Mouse (Mus musculus) thymus, adult 2 months (tissue): ENCODE results near the gene Sulf2.

ENCODE experiments used
- CTCF ChIP-seq: fragments of 200-500 bp; IDR thresholded peaks from 2 replicates; pipeline ENCODE4 v1.5.1; 2012; ENCODE audit warnings: mild to moderate bottlenecking, control low read depth, low read length, moderate library complexity, borderline replicate concordance; ENCODE audit not compliant: control insufficient read depth, poor library complexity, insufficient read depth; ENCODE audit errors: extremely low read depth
- POLR2A ChIP-seq: fragments of 200-500 bp; IDR thresholded peaks from 2 replicates; pipeline ENCODE4 v1.6.1; 2012; ENCODE audit warnings: mild to moderate bottlenecking, low read length, control low read depth, moderate library complexity; ENCODE audit not compliant: control insufficient read depth, poor library complexity, insufficient read depth; ENCODE audit errors: extremely low read depth

- TF ChIP-seq POLR2A (no peak), CTCF (no peak)
Observed at GRCm38 (mm10) chr2:166152734-166153398, 2.6 kb downstream of the Sulf2 start.
